Mouse (Mus musculus) midbrain, embryonic 11.5 days (tissue): ENCODE measurements around the gene Zwilch. TPM values are rescaled to one million over a fixed set of nuclear protein-coding genes. Genes with fewer than 3 reads are reported as not detected.
A peak's percentile ranks its signal among the peaks of the same experiment; 100 is the strongest.
"Not testable (repeated sequence)": the region's sequence is repeated elsewhere in the genome, so short reads cannot be mapped to it uniquely, and the experiment has no call there.

Experiments
- ATAC-seq: fragments of 200-750 bp; cut with Nextera tagmentation; 2 replicates; pipeline ENCODE4 v1.8.0; 2017; ENCODE audit warnings: moderate TSS enrichment, moderate library complexity; ENCODE audit not compliant: low FRiP score
- DNase-seq: peaks from one replicate; pipeline ENCODE4 v3.0.0; 2015; ENCODE audit warnings: low spot score; ENCODE audit errors: missing footprints
- H3K27ac ChIP-seq: fragments of 300-500 bp; sonication (generic); 2 replicates; pipeline ENCODE4 v1.5.1; 2014; ENCODE audit warnings: low read depth, low read length
- H3K27me3 ChIP-seq: fragments of 300-500 bp; sonication (generic); 2 replicates; pipeline ENCODE4 v1.6.1; 2014; ENCODE audit warnings: mild to moderate bottlenecking, low read length, moderate library complexity, mixed read lengths; ENCODE audit not compliant: control insufficient read depth, insufficient read depth
- H3K36me3 ChIP-seq: fragments of 300-500 bp; sonication (generic); 2 replicates; pipeline ENCODE4 v1.6.1; 2014; ENCODE audit warnings: mild to moderate bottlenecking, low read length, moderate library complexity, mixed read lengths; ENCODE audit not compliant: control insufficient read depth, insufficient read depth
- H3K4me1 ChIP-seq: fragments of 300-500 bp; sonication (generic); 2 replicates; pipeline ENCODE4 v1.6.1; 2014; ENCODE audit warnings: low read length; ENCODE audit not compliant: control insufficient read depth, insufficient read depth
- H3K4me2 ChIP-seq: fragments of 300-500 bp; sonication (generic); 2 replicates; pipeline ENCODE4 v1.6.1; 2014; ENCODE audit warnings: mild to moderate bottlenecking, moderate library complexity
- H3K4me3 ChIP-seq: fragments of 300-500 bp; sonication (generic); 2 replicates; pipeline ENCODE4 v1.5.1; 2014; ENCODE audit warnings: low read depth, low read length
- H3K9ac ChIP-seq: fragments of 300-500 bp; sonication (generic); 2 replicates; pipeline ENCODE4 v1.6.1; 2014; ENCODE audit warnings: low read length
- H3K9me3 ChIP-seq: fragments of 300-500 bp; sonication (generic); 2 replicates; pipeline ENCODE4 v1.6.1; 2016; ENCODE audit warnings: low read length; ENCODE audit not compliant: control insufficient read depth
- WGBS: fragments of 180-500 bp; shearing (Covaris S2); extraction: QIAGEN DNeasy Blood & Tissue Kit; methylation state at CpG from one replicate; pipeline ENCODE4 v1.1.7; 2014; 5-methylcytosine and 5-hydroxymethylcytosine counted together
- polyA plus RNA-seq: library from polyadenylated mRNA; unstranded; fragments of >200 nt; fragmentation: Nextera tagmentation; extraction: Ambion mirVana; gene quantifications from 2 replicates; pipeline ENCODE4 v1.2.1, GENCODE M21; 2014

Zwilch gene
- polyA plus RNA-seq, 1 experiment from 2014 or later = 30.5 TPM

DNA sequence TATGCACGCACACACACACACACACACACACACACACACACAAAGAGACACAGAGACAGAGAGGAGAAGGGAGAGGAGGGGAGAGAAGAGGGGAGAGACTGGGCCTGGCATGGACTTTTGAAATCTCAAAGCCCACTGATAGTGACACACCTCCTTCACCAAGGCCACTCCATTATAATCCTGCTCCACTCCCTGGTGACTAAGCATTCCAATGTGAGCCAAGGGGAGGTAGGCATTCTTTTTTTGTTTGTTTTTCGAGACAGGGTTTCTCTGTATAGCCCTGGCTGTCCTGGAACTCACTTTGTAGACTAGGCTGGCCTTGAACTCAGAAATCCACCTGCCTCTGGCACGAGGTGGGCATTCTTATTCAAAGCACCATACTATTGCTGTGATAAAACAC lies 48.1 kb downstream of the Zwilch start:
- not testable (repeated sequence) for H3K36me3 ChIP-seq, H3K27ac ChIP-seq, H3K4me3 ChIP-seq, H3K9me3 ChIP-seq, H3K27me3 ChIP-seq, ATAC-seq, H3K4me2 ChIP-seq, DNase-seq, H3K4me1 ChIP-seq, H3K9ac ChIP-seq
- 68% methylated on average over 3 of the region's 3 CpGs for WGBS

DNA sequence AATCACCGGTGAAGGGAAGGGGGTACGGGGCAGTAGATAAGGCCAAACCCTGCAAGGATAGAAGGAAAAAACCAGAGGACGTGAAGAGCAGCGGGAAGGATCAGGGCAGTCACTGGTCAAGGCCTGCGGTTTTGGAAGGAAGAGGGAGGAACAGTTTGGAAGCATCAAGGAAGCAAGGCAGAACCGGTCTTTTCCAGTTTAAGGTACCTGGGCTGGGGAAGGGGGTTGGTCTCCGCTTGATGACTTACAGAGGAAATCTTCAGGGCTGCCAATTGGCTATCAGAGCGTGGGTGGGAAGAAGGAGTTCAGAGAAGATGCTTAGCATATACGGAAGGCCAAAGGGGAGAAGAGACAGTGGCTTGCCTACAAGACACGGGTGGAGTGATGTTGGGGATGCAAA lies 50.3 kb downstream of the Zwilch start:
- H3K4me3 ChIP-seq = no peak overlapping the region

GRCm38 (mm10) chr9:64120584-64121277 lies 52.2 kb downstream of the Zwilch start:
- WGBS = 42% methylated on average over 11 of the region's 11 CpGs
- H3K9ac ChIP-seq = no peak overlapping the region

More for the DNA sequence above, 50.3 kb downstream of the Zwilch start:
- Histone ChIP-seq H3K27me3 (no peaks in the 10 kb centered on the region), H3K9me3 (no peaks in the 10 kb centered on the region), H3K27ac (no peak overlapping the region), H3K4me1 (no peaks in the 10 kb centered on the region), H3K4me2 (no peak overlapping the region), H3K9ac (no peak overlapping the region), H3K36me3 (no peaks in the 10 kb centered on the region)
- ATAC-seq (no peak), DNase-seq (no peak)
- WGBS = 93% methylated on average over 10 of the region's 10 CpGs

GRCm38 (mm10) chr9:64119898-64120297 lies 53.0 kb downstream of the Zwilch start:
- no peak for ATAC-seq
- WGBS = 34% methylated on average over 8 of the region's 8 CpGs
- H3K9me3 ChIP-seq = no peaks in the 10 kb centered on the region
- no peak overlapping the region for H3K9ac ChIP-seq
- DNase-seq = peak; percentile 93
- H3K27me3 ChIP-seq = no peaks in the 10 kb centered on the region
- no peaks in the 10 kb centered on the region for H3K36me3 ChIP-seq
- no peak overlapping the region for H3K27ac ChIP-seq
- no peak overlapping the region for H3K4me3 ChIP-seq
- no peaks in the 10 kb centered on the region for H3K4me1 ChIP-seq
- no peak overlapping the region for H3K4me2 ChIP-seq

More at GRCm38 (mm10) chr9:64120584-64121277, 52.2 kb downstream of the Zwilch start:
- Histone ChIP-seq H3K36me3 (no peaks in the 10 kb centered on the region), H3K4me3 (no peak overlapping the region), H3K9me3 (no peaks in the 10 kb centered on the region), H3K4me2 (no peak overlapping the region), H3K27ac (no peak overlapping the region), H3K27me3 (no peaks in the 10 kb centered on the region), H3K4me1 (no peaks in the 10 kb centered on the region)
- DNase-seq = no peak
- no peak for ATAC-seq

DNA sequence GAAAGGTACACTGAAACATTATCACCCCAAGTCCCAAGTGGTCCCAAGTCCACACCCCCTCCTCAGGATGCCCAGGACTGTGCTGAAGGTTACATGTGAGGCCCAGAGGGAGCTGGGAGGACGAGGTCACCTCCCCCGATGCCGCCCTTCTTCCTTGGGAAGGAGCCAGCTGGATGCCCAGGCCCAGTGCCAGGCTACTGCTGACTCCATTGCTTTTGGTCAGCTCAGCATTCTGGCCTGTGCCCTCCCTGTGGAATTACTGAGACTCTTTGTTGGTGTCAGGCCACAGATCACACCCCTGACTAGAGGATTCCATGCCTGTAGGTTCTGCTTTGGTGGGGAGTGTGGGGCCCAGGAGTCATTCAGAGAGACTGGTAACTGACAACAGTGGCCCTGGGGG lies 56.0 kb downstream of the Zwilch start, which contains the start of gene Lctl:
Gene Lctl (plus strand): TSS at position 272 of the 400 bp plus-strand sequence.
- ATAC-seq = no peak

GRCm38 (mm10) chr9:64115756-64116155 lies 57.1 kb downstream of the Zwilch start:
- no peak overlapping the region for H3K4me3 ChIP-seq
- 81% methylated on average over 6 of the region's 6 CpGs for WGBS

More for the DNA sequence above, 56.0 kb downstream of the Zwilch start, which contains the start of gene Lctl:
- H3K4me3 ChIP-seq = no peak within 1 kb of the TSS
- H3K9me3 ChIP-seq = no peaks in the 10 kb centered on the region
- H3K4me1 ChIP-seq = no peaks in the 10 kb centered on the region
- DNase-seq = no peak
- H3K27ac ChIP-seq = no peak within 1 kb of the TSS
- H3K9ac ChIP-seq = no peak within 1 kb of the TSS
- no peaks in the 10 kb centered on the region for H3K36me3 ChIP-seq
- H3K27me3 ChIP-seq = no peaks in the 10 kb centered on the region
- no peak within 1 kb of the TSS for H3K4me2 ChIP-seq
- 82% methylated on average over 3 of the region's 3 CpGs for WGBS

GRCm38 (mm10) chr9:64114646-64115045 lies 58.3 kb downstream of the Zwilch start:
- H3K4me2 ChIP-seq = no peak overlapping the region
- H3K27me3 ChIP-seq = no peaks in the 10 kb centered on the region
- no peaks in the 10 kb centered on the region for H3K4me1 ChIP-seq
- ATAC-seq (no peak), DNase-seq (no peak)
- H3K9me3 ChIP-seq = no peaks in the 10 kb centered on the region
- WGBS = 65% methylated on average over 2 of the region's 2 CpGs
- H3K4me3 ChIP-seq = no peak overlapping the region
- no peak overlapping the region for H3K27ac ChIP-seq
- no peaks in the 10 kb centered on the region for H3K36me3 ChIP-seq
- no peak overlapping the region for H3K9ac ChIP-seq

More at GRCm38 (mm10) chr9:64115756-64116155, 57.1 kb downstream of the Zwilch start:
- Histone ChIP-seq H3K4me1 (no peaks in the 10 kb centered on the region), H3K9me3 (no peaks in the 10 kb centered on the region), H3K4me2 (no peak overlapping the region), H3K27me3 (no peaks in the 10 kb centered on the region), H3K9ac (no peak overlapping the region), H3K36me3 (no peaks in the 10 kb centered on the region), H3K27ac (no peak overlapping the region)
- DNase-seq (no peak), ATAC-seq (no peak)

DNA sequence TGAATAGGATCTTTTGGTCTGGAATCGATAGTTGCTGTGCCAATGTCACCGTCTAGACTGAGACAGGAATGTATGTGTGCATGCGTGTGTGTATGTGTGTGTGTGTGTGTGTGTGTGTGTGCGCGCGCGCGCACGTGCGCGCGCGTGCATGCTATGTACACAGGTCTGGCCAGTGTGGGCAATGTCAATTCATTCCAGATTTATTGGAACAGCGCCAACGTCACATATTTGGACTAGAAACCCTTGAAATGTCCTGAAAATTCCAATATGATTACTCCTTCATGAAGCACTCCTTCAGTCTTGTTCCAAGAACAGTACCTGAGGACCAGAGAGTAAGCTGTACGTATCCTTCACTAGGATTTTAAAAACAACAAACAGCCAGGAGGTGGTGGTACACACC lies 62.4 kb downstream of the Zwilch start:
- ATAC-seq = no peak
- Histone ChIP-seq H3K4me3 (no peak overlapping the region), H3K36me3 (no peaks in the 10 kb centered on the region), H3K27ac (no peak overlapping the region), H3K9me3 (no peaks in the 10 kb centered on the region), H3K4me2 (no peak overlapping the region), H3K9ac (no peak overlapping the region), H3K4me1 (no peaks in the 10 kb centered on the region), H3K27me3 (no peaks in the 10 kb centered on the region)
- WGBS = 96% methylated on average over 16 of the region's 16 CpGs
- DNase-seq = no peak

DNA sequence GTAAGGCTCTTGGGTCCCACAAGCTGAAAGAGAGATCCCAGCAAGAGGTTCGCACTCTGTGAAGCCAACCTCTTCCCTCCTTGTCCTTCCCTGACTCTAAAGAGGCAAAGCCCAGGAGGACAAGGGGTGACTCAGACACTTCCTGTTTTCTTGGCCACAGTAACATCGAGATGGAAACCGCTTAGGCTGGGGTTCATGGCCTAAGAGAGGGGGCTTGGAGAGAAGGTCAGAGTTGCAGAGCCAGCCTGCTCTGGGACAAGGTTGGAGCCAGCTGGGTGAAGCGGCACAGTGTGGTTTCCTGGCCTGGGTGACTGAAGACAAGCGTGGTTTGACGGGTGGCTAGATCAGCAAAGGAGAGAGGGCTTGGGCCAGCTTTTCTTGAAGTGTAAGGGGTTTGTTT lies 67.6 kb downstream of the Zwilch start:
- DNase-seq (no peak), ATAC-seq (no peak)
- WGBS = 83% methylated on average over 6 of the region's 6 CpGs
- Histone ChIP-seq H3K9me3 (no peaks in the 10 kb centered on the region), H3K4me2 (no peak overlapping the region), H3K27ac (no peak overlapping the region), H3K4me1 (no peaks in the 10 kb centered on the region), H3K27me3 (no peaks in the 10 kb centered on the region), H3K4me3 (no peak overlapping the region), H3K36me3 (no peaks in the 10 kb centered on the region), H3K9ac (no peak overlapping the region)
